Mouse (Mus musculus) heart, adult 2 months (tissue): ENCODE data around the gene Qsox2.

ENCODE experiments used
- CTCF ChIP-seq: fragments of 200-600 bp; IDR thresholded peaks from 2 replicates; pipeline ENCODE4 v1.8.1; 2022; ENCODE audit warnings: antibody characterized with exemption, mild to moderate bottlenecking, moderate library complexity
- POLR2A ChIP-seq: fragments of 200-500 bp; IDR thresholded peaks from 2 replicates; pipeline ENCODE4 v1.6.1; 2011; ENCODE audit warnings: mild to moderate bottlenecking, low read depth, low read length, control low read depth; ENCODE audit not compliant: insufficient read depth

GRCm38 (mm10) chr2:26168843-26169579, 68.3 kb downstream of the Qsox2 start:
- TF ChIP-seq POLR2A, result no peak
- TF ChIP-seq CTCF, result no peak
